Comparison of ENCODE assay signal across 9 mouse cellular contexts in the genomic region with DNA sequence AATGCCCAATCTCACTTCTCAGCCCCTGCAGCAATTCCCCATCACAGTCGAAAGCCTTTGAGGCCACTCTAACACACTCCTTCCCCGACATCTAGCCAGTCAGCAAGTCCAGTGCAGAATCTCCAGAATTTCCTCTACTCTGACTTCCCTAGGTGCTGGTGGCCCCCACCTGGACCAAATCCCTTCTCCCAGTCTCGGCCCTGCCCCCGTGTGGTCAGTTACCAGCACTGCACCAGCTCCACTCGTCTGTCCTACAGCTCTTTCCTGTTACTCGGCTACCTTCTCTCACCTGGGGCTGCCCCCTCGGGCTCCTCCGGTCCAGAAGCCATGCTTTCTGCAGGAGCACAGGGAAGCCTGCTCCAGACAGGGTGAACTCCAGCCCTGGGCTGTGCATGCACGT. TPM values are rescaled to one million over a fixed set of nuclear protein-coding genes. Genes with fewer than 3 reads are reported as not detected.
DNase-seq lines count a peak whose midpoint lies in the region; ATAC-seq and TF ChIP-seq lines count a peak whose summit lies in the region.
"Had no signal": no experiment of that assay in that cellular context is flagged by ENCODE, and none has a peak within 500 bp of the region (broad histone marks: within the 10 kb centered on the region; RNA-seq: fewer than 3 reads in every experiment).

No protein-coding gene starts in this region.

- WGBS in heart, postnatal 0 days = 15% methylated on average over 9 of the region's 9 CpGs
- WGBS in lung, adult 2 months = 18% methylated on average over 9 of the region's 9 CpGs
- 31% methylated on average over 9 of the region's 9 CpGs for WGBS in midbrain, embryonic 11.5 days

- H3K4me3 ChIP-seq in heart, postnatal 0 days (ENCODE audit: low read depth, low read length) = no peak overlapping the region
- H3K4me3 ChIP-seq in lung, adult 2 months (replicated peaks; ENCODE audit: extremely low read depth, low read depth, low read length) = no peak overlapping the region
- no peak overlapping the region for H3K4me3 ChIP-seq in midbrain, embryonic 11.5 days (ENCODE audit: low read depth, low read length)

- TF ChIP-seq CTCF in heart, postnatal 0 days (IDR thresholded peaks at IDR 0.05; ENCODE audit: low read depth) = peak; percentile 38
- peak; percentile 67 for TF ChIP-seq CTCF in lung, adult 2 months (IDR thresholded peaks at IDR 0.05; ENCODE audit: insufficient read depth, low read length)

- TF ChIP-seq EP300 in heart, postnatal 0 days (IDR thresholded peaks at IDR 0.05; ENCODE audit: low read depth) = no peak

- DNase-seq in heart, postnatal 0 days (ENCODE audit: low spot score) = no peak
- DNase-seq in heart, adult 9 months (ENCODE audit: low spot score in 2 of 2) = no peak
- DNase-seq in urinary bladder, postnatal 14 days (ENCODE audit: low spot score) = peak; percentile 52
- DNase-seq in urinary bladder, postnatal 4 days (ENCODE audit: low spot score in 2 of 2) = no peak
- peak; percentile 64 to 72 for DNase-seq in cerebellum, postnatal 36 days
- peak; percentile 39 for DNase-seq in lung, adult 2 months
- peak; percentile 47 for DNase-seq in thymus, postnatal 14 days
- DNase-seq in midbrain, embryonic 11.5 days (ENCODE audit: low spot score, missing footprints) = no peak

- H3K4me2 ChIP-seq in heart, postnatal 0 days (ENCODE audit: low read depth, low read length) = no peak overlapping the region
- no peak overlapping the region for H3K4me2 ChIP-seq in midbrain, embryonic 11.5 days

- no peaks in the 10 kb centered on the region for H3K4me1 ChIP-seq in heart, postnatal 0 days (ENCODE audit: control insufficient read depth, insufficient read depth)
- no peaks in the 10 kb centered on the region for H3K4me1 ChIP-seq in lung, adult 2 months (ENCODE audit: control insufficient read depth, insufficient read depth, low read length)
- H3K4me1 ChIP-seq in midbrain, embryonic 11.5 days (ENCODE audit: control insufficient read depth, insufficient read depth, low read length) = no peaks in the 10 kb centered on the region

- H3K9ac ChIP-seq in heart, postnatal 0 days (replicated peaks; ENCODE audit: low read depth, low read length) = no peak overlapping the region
- no peak overlapping the region for H3K9ac ChIP-seq in midbrain, embryonic 11.5 days (ENCODE audit: low read length)

- no peak for ATAC-seq in heart, postnatal 0 days (ENCODE audit: insufficient read depth, low read depth)
- no peak for ATAC-seq in midbrain, embryonic 11.5 days (ENCODE audit: low FRiP score)

- TF ChIP-seq POLR2A in lung, adult 2 months (IDR thresholded peaks at IDR 0.05; ENCODE audit: borderline replicate concordance, extremely low read depth, low read depth, low read length) = no peak

- H3K36me3 ChIP-seq in heart, postnatal 0 days (replicated peaks; ENCODE audit: control insufficient read depth, insufficient read depth, low read length) = no peaks in the 10 kb centered on the region
- H3K36me3 ChIP-seq in midbrain, embryonic 11.5 days (ENCODE audit: control insufficient read depth, insufficient read depth, low read length) = no peaks in the 10 kb centered on the region

- no peaks in the 10 kb centered on the region for H3K27me3 ChIP-seq in heart, postnatal 0 days (ENCODE audit: control insufficient read depth, insufficient read depth, low read length)
- H3K27me3 ChIP-seq in midbrain, embryonic 11.5 days (ENCODE audit: control insufficient read depth, insufficient read depth, low read length) = no peaks in the 10 kb centered on the region

- H3K9me3 ChIP-seq in heart, postnatal 0 days (replicated peaks; ENCODE audit: control insufficient read depth, low read length) = no peaks in the 10 kb centered on the region
- H3K9me3 ChIP-seq in midbrain, embryonic 11.5 days (ENCODE audit: control insufficient read depth, low read length) = no peaks in the 10 kb centered on the region

- H3K27ac ChIP-seq in heart, postnatal 0 days (ENCODE audit: low read depth) = no peak overlapping the region
- no peak overlapping the region for H3K27ac ChIP-seq in midbrain, embryonic 11.5 days (ENCODE audit: low read depth, low read length)

RNA-seq across cellular contexts. Expression of a gene that starts 46.8 kb away (rescaled TPM):
- total RNA-seq in heart, postnatal 0 days (2014; rRNA removed; ENCODE audit: low replicate concordance) = not detected in 2 replicates
- polyA plus RNA-seq in heart, postnatal 0 days (2015; fragmentation: Nextera tagmentation; extraction: Ambion mirVana) = 0.08 TPM in 1 of 2 replicates, not detected in the other
- polyA plus RNA-seq in lung, adult 2 months (2012; rRNA removed) = 9.9 and 10.0 TPM in 2 replicates
- 0.15 and 0.51 TPM in 2 replicates for polyA plus RNA-seq in midbrain, embryonic 11.5 days (2014; fragmentation: Nextera tagmentation; extraction: Ambion mirVana)

RNA-seq across cellular contexts. Expression of a gene that starts 49.0 kb away (rescaled TPM):
- 18.5 and 24.0 TPM in 2 replicates for total RNA-seq in heart, postnatal 0 days (2014; rRNA removed; ENCODE audit: low replicate concordance)
- 14.3 and 16.6 TPM in 2 replicates for polyA plus RNA-seq in heart, postnatal 0 days (2015; fragmentation: Nextera tagmentation; extraction: Ambion mirVana)
- 20.2 and 20.3 TPM in 2 replicates for polyA plus RNA-seq in lung, adult 2 months (2012; rRNA removed)
- 42.2 and 46.3 TPM in 2 replicates for polyA plus RNA-seq in midbrain, embryonic 11.5 days (2014; fragmentation: Nextera tagmentation; extraction: Ambion mirVana)

RNA-seq across cellular contexts. Expression of a gene that starts 50.7 kb away (rescaled TPM):
- not detected in 2 replicates for total RNA-seq in heart, postnatal 0 days (2014; rRNA removed; ENCODE audit: low replicate concordance)
- polyA plus RNA-seq in heart, postnatal 0 days (2015; fragmentation: Nextera tagmentation; extraction: Ambion mirVana) = not detected in 2 replicates
- polyA plus RNA-seq in lung, adult 2 months (2012; rRNA removed) = not detected in 2 replicates
- polyA plus RNA-seq in midbrain, embryonic 11.5 days (2014; fragmentation: Nextera tagmentation; extraction: Ambion mirVana) = not detected in 2 replicates
- total RNA-seq: left cerebral cortex, postnatal 25 days had no signal

Comparison
In these comparisons a context has a peak if more than half of its experiments do, and no peak if none do; other contexts are left out.
1. DNase-seq: peak in urinary bladder, postnatal 14 days (single experiment), cerebellum, postnatal 36 days (2 of 2), lung, adult 2 months (single experiment) and thymus, postnatal 14 days (single experiment); none in heart, postnatal 0 days (single experiment), heart, adult 9 months (0 of 2), urinary bladder, postnatal 4 days (0 of 2) and midbrain, embryonic 11.5 days (single experiment).